Mouse (Mus musculus): ENCODE results near the gene Strn3.

- TF ChIP-seq CTCF (IDR thresholded peaks at IDR 0.05; ENCODE audit: borderline replicate concordance, insufficient read depth, low read depth, low read length) (no peak), POLR2A (IDR thresholded peaks at IDR 0.05; ENCODE audit: borderline replicate concordance, insufficient read depth, low read length) (no peak)
Observed at GRCm38 (mm10) chr12:51592888-51593228, 98.8 kb downstream of the Strn3 start.

All from cerebellum, adult 2 months (tissue).